Mouse (Mus musculus) liver, adult 2 months (tissue): ENCODE measurements around the gene 9530068E07Rik.

Experiments
- CTCF ChIP-seq: fragments of 200-500 bp; IDR thresholded peaks from 2 replicates; pipeline ENCODE4 v1.5.1; 2011; ENCODE audit warnings: low read depth, low read length, control low read depth
- POLR2A ChIP-seq: fragments of 200-500 bp; IDR thresholded peaks from 2 replicates; pipeline ENCODE4 v1.6.1; 2011; ENCODE audit warnings: low read length, control low read depth; ENCODE audit not compliant: insufficient read depth; ENCODE audit errors: extremely low read depth

- TF ChIP-seq POLR2A (no peak), CTCF (no peak)
These were observed 23.0 kb downstream of the 9530068E07Rik start for GRCm38 (mm10) chr11:52419246-52419645.
